Mouse (Mus musculus) embryo, embryonic 10.5 days (tissue): ENCODE results near the gene Tpbpa.
"Not testable (repeated sequence)": the region's sequence is repeated elsewhere in the genome, so short reads cannot be mapped to it uniquely, and the experiment has no call there.

Experiments
- DNase-seq: peaks from one replicate; pipeline ENCODE4 v3.0.0-alpha.2; 2015; ENCODE audit warnings: low spot score

Tpbpa gene

GRCm38 (mm10) chr13:60941884-60942283 lies at the start of gene Tpbpa:
Tpbpa (minus strand) TSS chr13:60941984.
- DNase-seq: not testable (repeated sequence)

GRCm38 (mm10) chr13:60986915-60987314 lies 45.1 kb upstream of the Tpbpa start:
- DNase-seq: not testable (repeated sequence)

GRCm38 (mm10) chr13:60972319-60972718 lies 30.5 kb upstream of the Tpbpa start:
- not testable (repeated sequence) for DNase-seq

GRCm38 (mm10) chr13:60963985-60964384 lies 22.2 kb upstream of the Tpbpa start:
- DNase-seq: not testable (repeated sequence)

GRCm38 (mm10) chr13:60961706-60962105 lies 19.9 kb upstream of the Tpbpa start:
- DNase-seq: no peak

GRCm38 (mm10) chr13:60936500-60936901 lies 5.3 kb downstream of the Tpbpa start, which contains the start of the genes Gm49391 and Ctla2a:
Gm49391 (minus strand) TSS chr13:60936571.
Ctla2a (minus strand) TSS chr13:60936625.
- DNase-seq: peak; percentile 1

- not testable (repeated sequence) for DNase-seq
These were observed 6.3 kb downstream of the Tpbpa start, which contains the start of gene Gm49393 for GRCm38 (mm10) chr13:60935490-60935889. Gm49393 (minus strand) TSS chr13:60935590.

- DNase-seq: not testable (repeated sequence)
These were observed 37.0 kb downstream of the Tpbpa start, which contains the start of gene Tpbpb for GRCm38 (mm10) chr13:60904780-60905179. Tpbpb (minus strand) TSS chr13:60904880.

GRCm38 (mm10) chr13:60897328-60897727 lies 44.5 kb downstream of the Tpbpa start, which contains the start of gene Ctla2b:
Ctla2b (minus strand) TSS chr13:60897447.
- DNase-seq: no peak

- not testable (repeated sequence) for DNase-seq
These were observed 45.0 kb downstream of the Tpbpa start, which contains the start of gene Gm49392 for GRCm38 (mm10) chr13:60896794-60897193. Gm49392 (minus strand) TSS chr13:60896894.

- DNase-seq: no peak
These were observed 46.2 kb downstream of the Tpbpa start for GRCm38 (mm10) chr13:60895406-60896160.

GRCm38 (mm10) chr13:60892301-60892700 lies 49.5 kb downstream of the Tpbpa start:
- DNase-seq: no peak
